Mouse (Mus musculus) midbrain, embryonic 12.5 days (tissue): Measurements from ENCODE around the gene Spata16. TPM values are rescaled to one million over a fixed set of nuclear protein-coding genes. Genes with fewer than 3 reads are reported as not detected.

Source experiments
- ATAC-seq: fragments of 200-750 bp; cut with Nextera tagmentation; 2 replicates; pipeline ENCODE4 v1.8.0; 2017; ENCODE audit warnings: low read depth, moderate TSS enrichment, moderate library complexity; ENCODE audit not compliant: low FRiP score
- H3K27ac ChIP-seq: fragments of 300-500 bp; sonication (generic); replicated peaks from 2 replicates; pipeline ENCODE4 v1.5.1; 2016; ENCODE audit warnings: mild to moderate bottlenecking
- H3K27me3 ChIP-seq: fragments of 300-500 bp; sonication (generic); 2 replicates; pipeline ENCODE4 v1.6.1; 2016; ENCODE audit warnings: mild to moderate bottlenecking
- H3K36me3 ChIP-seq: fragments of 300-500 bp; sonication (generic); 2 replicates; pipeline ENCODE4 v1.6.1; 2016
- H3K4me1 ChIP-seq: fragments of 300-500 bp; sonication (generic); 2 replicates; pipeline ENCODE4 v1.6.1; 2016
- H3K4me2 ChIP-seq: fragments of 300-500 bp; sonication (generic); replicated peaks from 2 replicates; pipeline ENCODE4 v1.6.1; 2016; ENCODE audit warnings: mild to moderate bottlenecking, moderate library complexity
- H3K4me3 ChIP-seq: fragments of 300-500 bp; sonication (generic); 2 replicates; pipeline ENCODE4 v1.5.1; 2016; ENCODE audit warnings: mild to moderate bottlenecking
- H3K9ac ChIP-seq: fragments of 300-500 bp; sonication (generic); replicated peaks from 2 replicates; pipeline ENCODE4 v1.6.1; 2016; ENCODE audit warnings: mild to moderate bottlenecking, moderate library complexity
- H3K9me3 ChIP-seq: fragments of 300-500 bp; sonication (generic); 2 replicates; pipeline ENCODE4 v1.6.1; 2016; ENCODE audit warnings: mild to moderate bottlenecking
- WGBS: fragments of 180-500 bp; shearing (Covaris S2); methylation state at CpG from one replicate; pipeline ENCODE4 v1.1.7; 2016; 5-methylcytosine and 5-hydroxymethylcytosine counted together
- polyA plus RNA-seq: library from polyadenylated mRNA; unstranded; fragments of >200 nt; fragmentation: Nextera tagmentation; extraction: Ambion mirVana; gene quantifications from 2 replicates; pipeline ENCODE4 v1.2.1, GENCODE M21; 2016

The Spata16 gene
- polyA plus RNA-seq, 1 experiment from 2014 or later, result not detected

DNA sequence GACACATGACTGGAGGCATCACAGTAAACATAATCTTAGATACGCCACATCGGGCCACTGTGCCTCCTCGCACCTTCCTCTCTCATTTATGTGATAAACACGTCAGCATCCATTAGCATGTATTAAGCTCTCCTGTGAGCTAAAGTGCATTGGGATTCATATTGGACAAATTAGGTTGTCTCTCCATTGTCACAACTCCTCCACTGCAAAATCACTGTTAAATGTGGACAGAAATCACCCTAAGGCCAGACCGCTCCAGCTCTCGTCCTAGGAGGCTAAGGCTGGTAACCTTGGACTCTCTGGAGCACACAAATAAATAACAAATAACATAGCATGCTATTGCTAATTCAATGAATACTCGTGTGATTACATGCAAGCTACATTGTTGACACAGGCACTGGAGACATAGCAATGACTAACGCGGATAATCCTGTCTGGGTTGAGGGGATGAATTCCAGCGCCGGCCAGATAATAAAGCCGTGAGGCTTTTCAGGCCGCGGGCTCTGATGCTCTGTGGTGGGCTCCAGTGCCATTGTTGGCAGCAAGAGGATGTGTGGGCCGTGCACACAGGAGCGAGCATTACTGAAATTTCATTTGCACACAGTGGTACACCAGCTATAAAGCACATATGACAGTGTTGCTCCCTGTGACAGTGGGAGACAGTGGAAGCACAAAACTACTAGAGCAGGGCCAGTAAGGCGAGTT is 197.8 kb downstream of the Spata16 start:
- H3K9ac ChIP-seq, result no peak overlapping the region
- peak overlapping the region; percentile 60 for H3K27ac ChIP-seq
- peak overlapping the region; percentile 11; the same call in 1 of the 2 replicates for H3K4me2 ChIP-seq
- WGBS, result 43% methylated on average over 17 of the region's 17 CpGs
- ATAC-seq, result peak; percentile 70
- no peaks in the 10 kb centered on the region for H3K9me3 ChIP-seq
- H3K4me1 ChIP-seq, result peaks cover 23% of the 10 kb centered on the region
- no peak overlapping the region for H3K4me3 ChIP-seq
- no peaks in the 10 kb centered on the region for H3K36me3 ChIP-seq
- H3K27me3 ChIP-seq, result peaks cover 6% of the 10 kb centered on the region; the same call in 1 of the 2 replicates

DNA sequence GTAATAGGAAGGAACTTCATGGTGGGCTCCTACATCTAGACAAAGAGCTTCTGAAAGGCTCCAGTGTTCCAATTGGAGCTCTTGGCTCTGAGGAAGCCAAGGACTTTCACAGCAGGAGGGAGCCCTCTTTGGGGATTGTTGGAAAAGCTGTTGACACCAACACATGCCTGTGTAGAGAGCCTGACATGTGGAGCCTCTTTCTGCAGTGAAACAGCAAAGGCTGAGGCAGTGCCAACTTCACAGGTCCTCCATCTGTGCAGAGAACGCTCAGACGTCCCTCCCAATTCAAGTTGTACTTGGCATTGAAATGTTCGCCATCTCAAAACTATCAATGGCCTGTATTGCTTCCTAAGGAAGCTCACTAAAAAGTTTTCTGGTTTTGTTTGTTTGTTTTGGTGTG is 207.6 kb downstream of the Spata16 start:
- no peak overlapping the region for H3K27ac ChIP-seq
- H3K36me3 ChIP-seq, result no peaks in the 10 kb centered on the region
- H3K4me3 ChIP-seq, result no peak overlapping the region
- WGBS, result 82% methylated on average over 3 of the region's 3 CpGs
- no peaks in the 10 kb centered on the region for H3K9me3 ChIP-seq
- H3K27me3 ChIP-seq, result no peaks in the 10 kb centered on the region
- H3K4me2 ChIP-seq, result no peak overlapping the region
- no peak overlapping the region for H3K9ac ChIP-seq
- H3K4me1 ChIP-seq, result no peaks in the 10 kb centered on the region
- ATAC-seq, result no peak

DNA sequence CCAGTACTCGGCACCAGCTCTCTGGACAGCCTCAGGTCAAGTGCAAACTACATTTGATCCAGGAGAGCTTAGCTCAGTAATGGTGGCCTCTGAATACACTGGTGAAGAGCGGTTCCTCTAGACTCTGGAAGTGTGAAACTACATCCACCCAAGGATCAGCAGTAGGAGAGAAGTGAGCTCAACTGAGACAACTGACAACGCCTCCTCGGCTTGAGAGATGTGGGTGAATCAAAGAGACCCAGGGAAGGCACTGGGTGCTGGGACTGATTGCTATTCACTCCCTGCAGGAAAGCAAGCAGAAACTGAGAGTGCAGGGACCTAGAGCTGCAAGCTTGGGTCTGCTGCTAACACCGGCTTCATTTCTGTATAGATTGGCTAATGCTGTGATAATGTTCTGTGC is 210.5 kb downstream of the Spata16 start:
- Histone ChIP-seq H3K27ac (no peak overlapping the region), H3K4me1 (peaks cover 8% of the 10 kb centered on the region), H3K27me3 (no peaks in the 10 kb centered on the region), H3K4me2 (no peak overlapping the region), H3K9ac (no peak overlapping the region), H3K4me3 (no peak overlapping the region), H3K36me3 (no peaks in the 10 kb centered on the region), H3K9me3 (no peaks in the 10 kb centered on the region)
- 89% methylated on average over 5 of the region's 5 CpGs for WGBS
- no peak for ATAC-seq

DNA sequence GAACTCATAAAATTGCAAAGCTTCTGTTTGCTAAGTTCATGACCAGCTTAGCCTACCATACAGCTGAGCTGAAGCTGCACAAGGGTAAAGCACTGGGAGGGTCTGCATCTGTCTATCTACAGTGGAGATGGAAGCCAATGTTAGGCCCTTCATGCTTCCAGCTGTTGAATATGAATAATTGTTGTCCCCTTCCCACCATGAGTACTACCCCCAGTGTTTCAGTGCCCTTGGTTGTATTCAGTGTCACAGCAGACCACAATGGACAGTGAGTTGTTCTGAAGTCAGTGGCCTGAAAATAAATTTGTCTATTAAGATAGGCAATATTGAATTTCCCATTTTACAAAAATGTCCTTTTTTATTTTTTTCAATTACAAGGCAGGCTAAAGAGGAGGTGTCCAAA is 212.8 kb downstream of the Spata16 start:
- ATAC-seq, result no peak
- peaks cover 8% of the 10 kb centered on the region for H3K4me1 ChIP-seq
- no peak overlapping the region for H3K4me2 ChIP-seq
- H3K27me3 ChIP-seq, result no peaks in the 10 kb centered on the region
- no peak overlapping the region for H3K27ac ChIP-seq
- no peaks in the 10 kb centered on the region for H3K36me3 ChIP-seq
- no peak overlapping the region for H3K4me3 ChIP-seq
- H3K9ac ChIP-seq, result no peak overlapping the region
- no peaks in the 10 kb centered on the region for H3K9me3 ChIP-seq

DNA sequence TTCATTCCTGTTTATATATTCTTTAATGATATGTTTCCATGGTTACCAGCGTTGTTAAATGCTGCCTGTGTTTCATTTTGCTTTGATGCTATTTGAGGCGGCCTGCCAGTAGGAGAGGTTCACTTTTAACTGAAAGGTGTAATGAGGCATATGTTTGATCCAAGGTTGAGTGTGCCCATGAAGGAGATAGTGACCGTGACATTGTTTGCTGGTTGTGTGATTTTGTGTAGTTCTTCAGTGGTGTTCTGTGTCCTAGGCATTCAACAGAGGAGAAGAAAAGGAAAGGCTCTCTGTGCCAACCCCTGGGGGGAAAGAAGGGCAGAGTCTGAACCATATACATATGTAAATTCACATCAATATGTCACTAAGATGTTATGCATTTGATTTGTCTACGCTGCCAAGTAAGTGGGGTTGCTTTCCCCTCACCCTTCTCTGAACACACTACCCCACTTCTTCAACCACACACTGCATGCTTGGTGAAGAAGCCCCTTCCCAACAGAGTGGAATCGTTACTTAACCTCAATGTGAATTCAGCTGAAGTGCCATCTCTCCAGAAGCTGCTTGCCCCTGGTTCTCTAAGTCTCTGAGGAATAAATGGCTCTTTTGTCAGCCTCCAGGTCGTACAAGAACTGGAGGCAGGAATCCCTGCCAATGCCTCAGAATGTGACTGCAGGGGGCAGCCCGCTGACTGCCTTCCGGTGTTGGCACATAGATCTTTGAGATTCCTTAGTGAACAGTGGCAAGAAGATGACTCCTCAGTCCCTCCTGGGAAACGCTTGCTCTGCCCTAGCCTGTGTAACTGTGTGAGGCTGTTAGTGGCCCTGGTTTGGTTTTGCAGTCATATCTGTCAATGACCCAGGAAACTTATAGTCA is 213.5 kb downstream of the Spata16 start:
- Histone ChIP-seq H3K27ac (no peak overlapping the region), H3K36me3 (no peaks in the 10 kb centered on the region), H3K4me3 (no peak overlapping the region), H3K9me3 (no peaks in the 10 kb centered on the region), H3K9ac (no peak overlapping the region), H3K4me2 (no peak overlapping the region), H3K27me3 (no peaks in the 10 kb centered on the region), H3K4me1 (peaks cover 8% of the 10 kb centered on the region)
- ATAC-seq, result peak; percentile 49
- WGBS, result 48% methylated on average over 9 of the region's 9 CpGs

DNA sequence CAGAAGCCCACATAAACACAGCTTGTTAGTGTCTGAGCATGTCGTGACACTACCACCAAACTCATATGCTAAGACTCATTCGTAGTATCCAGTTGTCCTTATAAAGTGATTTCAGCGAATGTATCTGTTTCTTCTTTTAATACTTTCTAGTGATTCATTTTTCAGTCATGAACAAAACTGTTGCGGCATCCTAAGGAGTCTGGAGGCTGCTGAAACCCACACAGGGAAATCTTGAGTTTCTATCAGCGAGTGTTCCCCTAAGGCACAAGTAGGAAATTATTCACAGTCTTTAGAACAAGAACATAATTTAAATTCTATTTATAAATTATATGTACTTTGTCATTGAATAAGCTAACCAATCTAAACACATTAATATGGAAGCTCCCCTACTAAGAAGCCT is 216.1 kb downstream of the Spata16 start:
- H3K36me3 ChIP-seq, result no peaks in the 10 kb centered on the region
- H3K9me3 ChIP-seq, result no peaks in the 10 kb centered on the region
- no peak for ATAC-seq
- no peak overlapping the region for H3K27ac ChIP-seq
- WGBS, result 91% methylated on average over 5 of the region's 5 CpGs
- no peak overlapping the region for H3K4me3 ChIP-seq
- H3K9ac ChIP-seq, result no peak overlapping the region
- H3K4me2 ChIP-seq, result no peak overlapping the region
- peaks cover 8% of the 10 kb centered on the region for H3K4me1 ChIP-seq
- H3K27me3 ChIP-seq, result no peaks in the 10 kb centered on the region

DNA sequence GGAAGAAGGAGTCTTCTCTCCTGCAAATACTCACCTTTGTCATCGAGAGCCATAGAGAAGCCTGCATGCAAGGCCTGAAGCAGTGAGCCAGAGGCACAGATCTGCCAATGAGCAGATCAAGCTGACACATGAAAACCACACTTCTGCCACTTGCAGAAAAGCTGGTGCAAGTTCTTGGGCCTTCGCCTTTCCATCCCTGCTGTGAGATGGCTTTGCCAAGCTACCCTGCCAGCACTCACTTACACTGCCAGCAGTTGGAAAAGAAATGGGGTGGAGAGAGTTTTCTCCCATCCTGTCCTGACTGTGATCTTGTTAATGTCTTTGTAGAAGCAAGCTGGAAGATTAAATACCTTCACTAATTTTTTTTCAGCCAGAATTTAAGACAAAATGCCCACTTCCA is 237.3 kb downstream of the Spata16 start:
- WGBS, result 74% methylated on average over 2 of the region's 2 CpGs
- no peak overlapping the region for H3K9ac ChIP-seq
- ATAC-seq, result no peak
- H3K9me3 ChIP-seq, result no peaks in the 10 kb centered on the region
- no peaks in the 10 kb centered on the region for H3K4me1 ChIP-seq
- no peak overlapping the region for H3K4me2 ChIP-seq
- H3K27me3 ChIP-seq, result no peaks in the 10 kb centered on the region
- no peak overlapping the region for H3K27ac ChIP-seq
- no peak overlapping the region for H3K4me3 ChIP-seq
- no peaks in the 10 kb centered on the region for H3K36me3 ChIP-seq

DNA sequence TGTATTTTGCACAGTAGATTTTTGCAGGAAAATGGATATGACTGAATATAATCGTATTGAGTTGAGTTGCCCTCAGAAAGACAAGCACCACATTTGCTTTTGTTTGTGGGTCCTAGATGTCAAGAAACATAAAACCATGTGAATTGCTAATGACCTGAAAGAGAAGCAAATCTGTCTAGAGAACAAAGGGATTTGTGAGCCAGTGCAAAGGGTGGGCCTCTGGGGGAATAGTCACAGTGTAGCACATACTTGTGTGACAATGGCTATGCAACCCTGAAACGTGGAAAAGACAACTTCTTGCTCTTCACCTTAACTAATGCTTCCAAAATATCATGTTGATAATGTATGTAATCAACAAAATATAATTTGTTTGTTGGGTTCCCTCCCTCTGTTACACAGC is 239.9 kb downstream of the Spata16 start:
- WGBS, result 42% methylated on average over 2 of the region's 2 CpGs
- Histone ChIP-seq H3K36me3 (no peaks in the 10 kb centered on the region), H3K27me3 (no peaks in the 10 kb centered on the region), H3K4me2 (no peak overlapping the region), H3K27ac (no peak overlapping the region), H3K4me3 (no peak overlapping the region), H3K9ac (no peak overlapping the region), H3K4me1 (no peaks in the 10 kb centered on the region), H3K9me3 (no peaks in the 10 kb centered on the region)
- ATAC-seq, result 0 out of 2 replicates have a peak, but pooled peaks have one; percentile 38

DNA sequence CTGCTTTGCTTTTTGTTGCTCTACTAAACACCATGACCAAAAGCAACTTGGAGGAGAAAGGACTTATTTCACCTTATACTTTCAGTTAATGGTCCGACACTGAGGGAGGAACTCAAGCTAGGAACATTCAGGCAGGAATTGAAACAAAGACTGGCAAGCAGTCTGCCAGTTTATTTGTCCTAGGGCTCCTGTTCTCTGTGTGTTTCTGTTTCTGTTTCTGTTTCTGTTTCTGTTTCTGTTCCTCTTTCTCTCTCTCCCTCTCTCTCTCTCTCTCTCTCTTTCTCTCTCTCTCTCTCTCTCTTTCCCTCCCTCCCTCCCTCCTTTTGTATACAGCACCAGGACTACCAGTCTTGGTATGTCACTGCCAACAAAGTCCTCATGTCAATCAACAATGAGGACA is 279.2 kb downstream of the Spata16 start:
- Histone ChIP-seq H3K4me2 (no peak overlapping the region), H3K4me3 (no peak overlapping the region), H3K27me3 (no peaks in the 10 kb centered on the region), H3K9me3 (no peaks in the 10 kb centered on the region), H3K36me3 (no peaks in the 10 kb centered on the region), H3K4me1 (no peaks in the 10 kb centered on the region), H3K27ac (no peak overlapping the region), H3K9ac (no peak overlapping the region)
- WGBS, result 71% methylated on average over 1 of the region's 1 CpGs
- ATAC-seq, result no peak

DNA sequence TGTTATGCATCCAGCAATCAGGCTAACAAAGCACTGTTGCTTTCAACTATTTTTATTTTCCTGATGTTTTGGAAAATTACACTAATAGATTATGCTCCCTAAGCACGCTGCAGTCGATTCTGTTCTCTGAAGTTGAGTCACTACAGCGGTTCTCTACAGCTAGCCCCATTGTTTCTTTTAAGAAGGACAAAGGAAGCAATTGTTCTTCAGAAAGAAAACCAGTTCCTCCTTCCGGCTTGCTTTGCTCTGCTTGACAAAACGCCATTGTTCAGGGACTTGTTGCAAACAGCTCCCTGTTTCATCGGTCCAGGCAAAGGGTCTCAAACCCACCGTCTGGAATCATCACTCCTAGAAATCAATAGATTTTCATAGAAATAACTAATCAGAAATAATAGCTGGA is 283.6 kb downstream of the Spata16 start:
- 26% methylated on average over 7 of the region's 7 CpGs for WGBS
- Histone ChIP-seq H3K27me3 (no peaks in the 10 kb centered on the region), H3K4me3 (no peak overlapping the region), H3K4me2 (no peak overlapping the region), H3K9me3 (no peaks in the 10 kb centered on the region), H3K27ac (no peak overlapping the region), H3K9ac (no peak overlapping the region), H3K4me1 (no peaks in the 10 kb centered on the region), H3K36me3 (no peaks in the 10 kb centered on the region)
- no peak for ATAC-seq

DNA sequence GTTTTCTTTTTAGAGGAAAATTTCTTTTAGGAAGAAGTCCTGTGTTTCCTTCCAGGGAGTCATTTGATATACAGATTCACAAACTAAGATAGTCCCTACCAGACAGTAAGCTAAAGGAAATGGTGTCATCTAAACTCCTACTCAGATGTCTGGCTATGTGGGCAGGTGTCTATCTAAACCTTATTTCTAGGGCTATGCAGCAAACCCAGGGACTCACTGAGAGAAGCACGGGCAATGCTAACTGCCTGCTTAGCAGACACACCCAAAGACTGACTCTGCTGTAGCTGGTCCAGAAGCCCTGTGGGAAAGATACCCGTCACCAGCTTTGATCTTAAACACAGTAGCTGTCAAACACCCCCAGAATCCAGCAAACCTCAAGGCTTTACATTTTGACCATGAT is 284.2 kb downstream of the Spata16 start:
- Histone ChIP-seq H3K36me3 (no peaks in the 10 kb centered on the region), H3K4me3 (no peak overlapping the region), H3K27ac (no peak overlapping the region), H3K4me2 (no peak overlapping the region), H3K9me3 (no peaks in the 10 kb centered on the region), H3K4me1 (no peaks in the 10 kb centered on the region), H3K27me3 (no peaks in the 10 kb centered on the region), H3K9ac (no peak overlapping the region)
- 84% methylated on average over 2 of the region's 2 CpGs for WGBS
- no peak for ATAC-seq

DNA sequence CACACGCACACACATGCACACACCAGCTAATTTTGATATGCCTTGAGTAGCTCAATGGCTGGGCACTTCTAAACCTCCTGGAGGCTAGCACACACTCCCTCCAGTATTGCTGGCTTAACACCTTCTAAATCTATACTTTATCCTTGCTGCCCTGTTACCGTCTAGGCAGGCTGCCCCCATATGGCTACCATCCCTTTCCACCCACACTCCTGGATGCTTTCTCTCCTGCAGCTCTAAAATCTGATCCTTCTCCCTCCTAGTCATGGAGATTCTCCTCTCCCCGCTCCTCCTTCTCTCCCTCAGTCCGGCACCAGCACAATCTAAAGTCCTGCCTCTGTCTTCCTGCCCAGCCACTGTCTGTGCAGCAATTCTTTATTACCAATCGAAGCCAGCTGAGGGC is 286.0 kb downstream of the Spata16 start:
- Histone ChIP-seq H3K9me3 (no peaks in the 10 kb centered on the region), H3K27ac (no peak overlapping the region), H3K4me2 (no peak overlapping the region), H3K9ac (no peak overlapping the region), H3K4me3 (no peak overlapping the region), H3K36me3 (no peaks in the 10 kb centered on the region), H3K27me3 (no peaks in the 10 kb centered on the region), H3K4me1 (no peaks in the 10 kb centered on the region)
- no peak for ATAC-seq
- 86% methylated on average over 5 of the region's 5 CpGs for WGBS
